Mouse (Mus musculus): ENCODE data around the gene Riok1.

The Riok1 gene

GRCm38 (mm10) chr13:38064854-38065663 lies 28.3 kb downstream of the Riok1 start:
- in situ Hi-C loops (cut with MseI, MboI) = loop anchor here in 1 of 2 experiments (25.0 kb wide), 1 partner anchor 122 kb away; no protein-coding TSS in a partner anchor

DNA sequence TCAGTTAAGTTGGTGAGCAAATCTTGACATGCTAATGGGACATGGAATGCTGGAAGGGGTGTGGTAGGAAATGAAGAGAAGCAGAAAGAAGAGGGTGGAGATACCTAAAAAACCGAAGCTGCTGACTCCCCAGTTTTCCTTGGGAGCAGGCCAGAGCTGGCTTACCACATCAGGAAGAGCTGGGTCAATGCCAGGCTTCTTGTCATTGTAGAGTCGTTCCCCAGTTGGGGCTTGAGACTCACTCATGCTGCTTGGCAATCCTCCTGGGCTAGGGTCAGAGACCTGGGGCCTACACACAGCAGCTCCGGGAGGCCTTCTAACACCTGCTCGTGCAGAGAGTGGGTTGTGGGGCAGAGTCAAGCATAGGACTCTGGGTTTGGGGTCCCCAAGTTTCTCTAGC lies 34.1 kb downstream of the Riok1 start:
- in situ Hi-C loops (cut with MseI, MboI) = loop anchor here in 1 of 2 experiments (25.0 kb wide), 1 partner anchor 116 kb away; no protein-coding TSS in a partner anchor

DNA sequence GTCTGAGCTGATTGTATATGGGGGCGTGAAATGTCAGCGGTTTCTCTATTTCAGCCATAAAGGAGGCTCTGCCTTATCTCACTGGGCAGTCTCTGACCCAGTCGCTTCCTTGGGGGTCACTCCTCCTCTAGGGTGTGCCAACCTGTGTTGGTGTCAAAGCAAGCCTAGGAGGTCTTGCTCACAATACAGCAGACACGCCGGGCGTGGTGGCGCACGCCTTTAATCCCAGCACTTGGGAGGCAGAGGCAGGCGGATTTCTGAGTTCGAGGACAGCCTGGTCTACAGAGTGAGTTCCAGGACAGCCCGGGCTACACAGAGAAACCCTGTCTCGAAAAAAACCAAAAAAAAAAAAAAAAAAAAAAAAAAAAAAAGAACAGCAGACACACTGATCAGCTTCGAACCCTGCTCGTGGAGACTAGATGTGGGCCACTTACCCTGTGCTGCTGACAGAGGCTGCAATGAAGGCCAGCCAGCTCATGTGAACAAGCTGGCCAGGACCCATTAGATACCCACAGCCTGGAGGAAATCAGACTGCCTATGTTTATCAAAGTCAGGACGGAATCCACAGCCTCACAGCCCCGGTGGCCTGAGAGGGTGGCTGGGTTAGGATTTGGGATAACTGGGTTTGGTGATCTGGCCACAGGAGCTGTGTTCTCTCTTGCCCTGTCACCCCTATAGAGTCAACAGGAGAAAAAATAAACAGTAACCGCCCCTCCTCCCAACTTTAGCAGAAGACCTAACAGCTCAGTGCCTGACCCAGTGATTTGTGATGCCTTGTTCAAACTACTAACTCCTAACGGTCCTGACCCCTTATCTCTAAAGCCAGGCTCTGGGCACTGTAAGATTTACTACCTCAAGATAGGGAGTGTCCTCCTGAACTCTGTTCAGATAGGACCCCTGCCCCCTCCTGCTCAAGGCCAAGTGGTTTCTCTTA lies 36.8 kb downstream of the Riok1 start:
- in situ Hi-C loops (cut with MseI, MboI) = loop anchor here in 1 of 2 experiments (25.0 kb wide), 1 partner anchor 114 kb away; no protein-coding TSS in a partner anchor

- in situ Hi-C loops (cut with MseI, MboI) = loop anchor here in 1 of 2 experiments (25.0 kb wide), 1 partner anchor 113 kb away; no protein-coding TSS in a partner anchor
Measured at GRCm38 (mm10) chr13:38074404-38074803, 37.6 kb downstream of the Riok1 start.

GRCm38 (mm10) chr13:38077113-38077512 lies 40.3 kb downstream of the Riok1 start:
- in situ Hi-C loops (cut with MseI, MboI) = no loop called here

- in situ Hi-C loops (cut with MseI, MboI) = no loop called here
Measured at GRCm38 (mm10) chr13:38078836-38079235, 42.0 kb downstream of the Riok1 start.

GRCm38 (mm10) chr13:38079366-38079765 lies 42.6 kb downstream of the Riok1 start:
- in situ Hi-C loops (cut with MseI, MboI) = no loop called here

GRCm38 (mm10) chr13:38080014-38080413 lies 43.2 kb downstream of the Riok1 start:
- in situ Hi-C loops (cut with MseI, MboI) = no loop called here

GRCm38 (mm10) chr13:38080725-38081124 lies 43.9 kb downstream of the Riok1 start:
- in situ Hi-C loops (cut with MseI, MboI) = no loop called here

- in situ Hi-C loops (cut with MseI, MboI) = no loop called here
Measured at GRCm38 (mm10) chr13:38081161-38081560, 44.4 kb downstream of the Riok1 start.

- in situ Hi-C loops (cut with MseI, MboI) = no loop called here
Measured at GRCm38 (mm10) chr13:38086711-38087110, 49.9 kb downstream of the Riok1 start.

GRCm38 (mm10) chr13:38088008-38088407 lies 51.2 kb downstream of the Riok1 start:
- in situ Hi-C loops (cut with MseI, MboI) = no loop called here

DNA sequence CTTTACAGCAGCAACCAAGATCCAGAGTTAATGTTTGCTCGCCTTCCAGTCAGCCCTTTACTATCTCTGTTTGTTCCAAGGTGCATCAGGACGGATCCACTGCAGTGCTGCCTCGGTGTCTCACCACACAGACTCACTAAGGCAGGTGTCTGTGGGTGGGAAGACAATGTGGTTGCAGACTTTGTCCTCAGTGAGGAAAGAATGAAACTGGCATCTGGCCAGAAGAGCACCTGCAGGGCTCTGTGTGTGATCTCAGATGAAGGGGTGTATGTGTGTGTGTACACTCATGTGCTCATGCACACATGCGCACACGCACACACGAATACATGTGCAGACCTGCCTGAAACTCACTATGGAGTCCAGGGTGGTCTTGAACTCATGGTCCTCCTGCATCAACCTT lies 52.7 kb downstream of the Riok1 start:
- in situ Hi-C loops (cut with MseI, MboI) = no loop called here

- in situ Hi-C loops (cut with MseI, MboI) = no loop called here
Measured at GRCm38 (mm10) chr13:38089871-38090270, 53.1 kb downstream of the Riok1 start.

DNA sequence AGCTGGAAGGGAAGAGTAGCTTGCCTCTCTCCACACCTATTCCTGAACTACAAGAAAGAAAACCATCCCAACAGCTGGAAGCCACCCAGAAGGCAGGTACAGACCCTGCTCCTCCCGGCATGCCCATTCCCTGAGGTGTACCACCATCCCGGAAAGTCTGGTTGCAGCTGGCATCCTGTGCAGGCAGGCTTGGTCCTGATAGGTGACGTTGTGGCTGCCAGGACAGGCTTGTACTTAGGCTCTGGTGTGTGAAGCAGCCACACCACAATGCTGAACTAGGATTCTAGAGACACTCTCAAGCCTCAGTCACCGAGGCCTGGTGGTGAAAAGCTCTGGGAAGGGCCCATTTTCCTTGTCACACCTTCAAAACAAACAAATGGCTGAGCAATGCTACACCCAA lies 59.4 kb downstream of the Riok1 start:
- in situ Hi-C loops (cut with MseI, MboI) = no loop called here

DNA sequence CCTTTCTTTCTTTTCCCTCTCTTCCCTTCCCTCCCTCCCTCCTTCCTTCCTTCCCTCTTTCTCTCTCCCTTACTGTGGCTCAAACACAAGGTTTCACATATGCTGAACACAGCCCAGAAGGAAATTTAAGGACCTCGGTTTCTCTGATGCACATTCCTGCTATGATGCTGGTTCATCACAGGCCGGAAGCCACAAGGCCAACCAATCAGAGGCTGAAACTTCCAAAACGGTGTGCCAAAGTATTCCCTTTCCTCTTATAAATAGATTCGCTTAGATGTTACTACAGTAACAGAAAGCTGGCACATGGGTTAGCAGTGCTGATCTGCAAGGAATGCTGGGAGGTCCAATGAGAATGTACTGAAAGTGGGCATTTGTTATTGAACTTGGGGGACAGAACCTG lies 66.6 kb downstream of the Riok1 start:
- in situ Hi-C loops (cut with MseI, MboI) = no loop called here

GRCm38 (mm10) chr13:38104501-38104900 lies 67.7 kb downstream of the Riok1 start:
- in situ Hi-C loops (cut with MseI, MboI) = no loop called here

DNA sequence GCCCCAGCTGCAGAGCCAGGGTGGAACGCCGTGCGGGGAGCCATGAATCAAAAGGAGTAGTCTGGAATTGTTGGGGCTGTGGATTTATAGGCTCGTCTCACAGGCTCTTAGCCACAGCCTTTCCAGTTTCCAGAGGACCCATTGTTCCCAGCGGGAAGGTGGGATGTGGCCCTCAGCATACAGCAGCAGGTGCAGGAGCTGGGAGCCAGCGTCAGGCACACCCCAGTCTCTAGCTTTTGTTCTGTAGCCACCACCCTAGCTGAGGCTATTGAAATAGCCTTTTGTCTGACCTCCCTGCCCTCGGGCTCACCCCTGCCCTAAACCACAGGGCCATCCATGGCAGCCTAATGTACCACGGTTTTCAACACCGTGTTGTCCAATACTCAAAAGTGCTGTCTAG lies 72.3 kb downstream of the Riok1 start:
- in situ Hi-C loops (cut with MseI, MboI) = no loop called here

Measured in mouse trophoblast stem cell (cell line).